Mouse (Mus musculus): ENCODE results near the gene Cpsf2.

DNA sequence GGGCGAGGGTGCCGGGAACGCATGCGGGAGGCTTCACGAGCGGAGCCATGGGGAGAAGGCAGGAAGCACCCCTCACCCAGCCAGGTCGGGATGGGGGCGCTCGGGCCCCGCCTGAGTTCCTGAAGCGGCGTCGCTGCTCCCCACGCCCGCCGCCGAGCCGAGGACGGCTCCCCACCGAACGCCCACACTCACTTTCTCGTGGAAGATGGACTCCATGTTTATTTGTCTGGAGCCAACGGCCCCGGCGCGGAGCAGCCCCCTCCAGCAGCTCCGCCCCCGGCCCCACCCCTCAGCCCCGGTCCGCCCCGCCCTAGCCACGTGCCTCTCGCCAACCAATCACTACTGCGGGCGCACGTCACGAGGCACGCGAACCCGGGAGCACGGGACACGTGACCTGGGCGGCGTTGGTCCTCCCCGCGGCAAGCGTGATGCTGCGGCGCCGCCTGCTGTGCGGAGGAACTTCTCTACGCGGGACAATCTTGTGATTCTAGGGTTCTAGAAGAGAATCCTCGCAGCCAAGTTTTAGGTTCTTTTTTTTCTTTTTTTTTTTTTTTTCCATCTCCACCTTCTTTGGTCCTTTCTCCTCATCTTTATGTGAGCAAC lies 17.7 kb upstream of the Cpsf2 start, which contains the start of gene Atxn3:
- TF ChIP-seq CTCF (IDR thresholded peaks at IDR 0.05; ENCODE audit: low read depth): peak; percentile 84
- TF ChIP-seq EP300 (optimal IDR thresholded peaks at IDR 0.05): no peak
